Mouse (Mus musculus): ENCODE results near the gene Ms4a4c.
"Not testable (repeated sequence)": the region's sequence is repeated elsewhere in the genome, so short reads cannot be mapped to it uniquely, and the experiment has no call there.

Ms4a4c gene

DNA sequence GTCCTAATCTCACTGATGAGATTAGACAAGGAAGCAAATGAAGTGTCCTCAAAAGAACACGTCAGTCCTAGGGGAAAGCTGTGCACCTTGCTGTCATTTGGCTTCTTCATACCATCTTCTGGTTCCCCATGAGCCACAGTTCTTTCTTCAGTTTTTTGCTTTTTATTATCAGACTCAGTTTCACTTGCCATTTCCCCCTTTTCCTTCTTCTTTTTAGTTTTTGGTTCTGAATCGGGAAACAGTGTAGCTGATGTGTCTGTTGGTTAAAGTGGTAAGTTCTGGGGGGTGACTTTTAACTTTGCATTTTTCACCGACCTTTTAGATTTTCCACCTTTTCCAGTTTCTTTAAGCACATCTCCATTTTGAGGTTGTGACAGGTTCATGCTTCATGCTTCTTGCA, at the start of gene Ms4a4c:
Gene Ms4a4c (plus strand): TSS at position 244 of the 400 bp plus-strand sequence.
- no peak for DNase-seq

DNA sequence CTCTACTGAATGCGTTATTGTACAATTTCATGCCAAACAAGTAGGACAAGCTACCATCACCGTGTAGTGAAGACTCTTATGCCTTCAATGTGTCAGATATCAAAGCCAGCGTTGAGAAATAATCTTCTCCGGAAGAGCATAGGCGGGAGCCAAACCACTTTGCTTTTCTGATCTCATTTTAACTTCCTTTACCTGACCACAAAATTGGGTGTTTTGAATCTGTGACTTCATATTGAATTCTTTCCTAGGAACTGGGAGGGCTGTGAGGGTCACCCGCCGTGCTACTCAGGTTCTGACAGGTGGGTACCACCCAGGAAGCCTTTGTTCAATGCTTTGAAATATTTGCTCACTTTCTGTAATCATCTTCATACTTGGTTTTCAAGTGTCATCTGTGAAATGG, 48.8 kb upstream of the Ms4a4c start:
- DNase-seq = no peak

DNA sequence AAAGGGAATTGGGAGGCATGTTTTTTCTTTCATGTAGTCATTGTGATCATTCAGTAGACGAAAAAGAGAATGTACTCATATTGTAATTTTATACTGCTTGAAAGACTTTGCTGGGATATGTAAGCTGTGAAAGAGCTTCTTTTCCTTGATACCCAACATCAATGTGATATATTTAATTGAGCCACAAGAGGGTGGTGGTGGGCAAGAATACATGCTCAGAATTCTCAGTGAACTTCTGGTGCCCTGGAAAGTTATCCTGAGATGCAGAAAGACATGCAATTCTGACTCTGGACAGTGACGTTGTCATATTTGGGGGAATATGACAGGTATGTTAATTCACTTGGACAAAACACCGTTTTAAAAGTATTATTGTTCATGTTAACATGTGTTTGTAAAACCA, 44.5 kb upstream of the Ms4a4c start:
- DNase-seq = no peak

DNA sequence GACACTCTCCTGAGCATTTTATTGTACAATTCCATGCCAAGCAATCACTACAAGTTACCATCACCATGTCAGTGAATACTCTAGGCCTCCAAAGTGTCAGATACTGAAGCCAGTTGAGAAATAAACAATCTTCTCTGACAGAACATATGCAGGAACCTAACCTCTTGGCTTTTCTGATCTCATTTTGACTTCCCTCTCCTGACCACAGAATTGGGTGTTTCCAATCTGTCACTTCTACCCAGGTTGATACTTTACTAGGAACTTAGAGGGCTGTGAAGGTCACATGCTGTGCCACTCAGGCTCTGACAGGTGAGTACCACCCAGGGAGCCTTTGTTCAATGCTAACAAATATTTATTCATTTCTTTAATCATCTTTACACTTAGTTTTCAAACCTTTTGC, 42.6 kb upstream of the Ms4a4c start:
- no peak for DNase-seq

DNA sequence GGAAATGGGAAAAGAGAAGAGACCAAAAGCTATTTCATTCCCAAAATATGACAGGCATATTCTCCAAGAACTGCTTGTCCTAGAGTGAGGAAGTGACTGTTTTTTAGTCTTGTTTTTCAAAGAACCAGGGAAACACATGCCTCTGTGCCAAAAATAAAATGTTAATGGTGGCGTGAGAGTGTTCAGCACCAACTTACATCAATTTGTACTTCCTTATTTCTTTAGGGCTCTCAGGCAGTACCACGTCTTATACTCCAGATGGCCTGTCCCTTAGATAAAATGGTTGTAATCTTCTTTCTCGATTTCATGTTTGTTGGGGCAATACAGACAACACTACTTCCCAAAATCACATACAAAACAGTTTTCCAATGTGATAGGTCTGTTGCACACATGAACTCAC, 36.3 kb upstream of the Ms4a4c start:
- no peak for DNase-seq

DNA sequence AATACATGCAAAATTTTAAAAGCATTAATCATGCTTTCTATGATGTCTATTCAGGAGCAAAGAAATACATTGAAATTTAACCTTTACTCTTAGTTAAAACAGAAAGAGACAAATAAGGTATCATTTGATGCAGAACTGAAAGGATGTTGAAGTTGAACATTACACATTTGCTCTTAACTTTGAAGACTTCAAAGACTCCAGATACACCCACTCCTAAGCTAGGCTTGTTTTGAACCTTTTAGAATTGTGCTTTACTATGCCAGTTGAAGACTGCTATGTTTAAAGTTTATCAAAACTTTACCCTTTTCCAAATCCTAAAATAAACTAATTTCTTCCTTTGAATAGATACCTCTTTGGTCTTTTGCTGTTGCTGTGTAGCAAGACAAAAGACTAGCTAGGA, 33.4 kb upstream of the Ms4a4c start:
- no peak for DNase-seq

DNA sequence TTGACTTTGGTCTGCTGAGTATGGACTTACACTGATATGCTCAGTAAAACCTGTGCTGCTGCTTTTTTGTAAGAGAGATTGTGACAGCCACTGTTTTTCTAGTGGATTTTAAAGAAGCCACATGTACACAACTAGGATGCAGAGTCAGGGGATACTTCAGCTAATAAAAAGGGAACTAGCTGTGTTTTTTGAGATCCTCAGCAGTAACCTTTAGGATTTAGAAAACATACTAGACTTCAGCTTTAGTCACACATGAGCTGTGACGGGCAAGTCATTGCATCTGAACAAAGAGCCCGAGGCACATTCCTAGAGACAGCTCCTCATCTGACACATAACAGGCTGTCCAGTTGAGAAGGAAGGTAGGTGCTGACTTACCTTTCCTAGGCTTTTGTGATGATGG, 29.3 kb upstream of the Ms4a4c start, which contains the start of gene Ms4a4a:
Gene Ms4a4a (plus strand): TSS at position 251 of the 400 bp plus-strand sequence.
- DNase-seq = no peak

DNA sequence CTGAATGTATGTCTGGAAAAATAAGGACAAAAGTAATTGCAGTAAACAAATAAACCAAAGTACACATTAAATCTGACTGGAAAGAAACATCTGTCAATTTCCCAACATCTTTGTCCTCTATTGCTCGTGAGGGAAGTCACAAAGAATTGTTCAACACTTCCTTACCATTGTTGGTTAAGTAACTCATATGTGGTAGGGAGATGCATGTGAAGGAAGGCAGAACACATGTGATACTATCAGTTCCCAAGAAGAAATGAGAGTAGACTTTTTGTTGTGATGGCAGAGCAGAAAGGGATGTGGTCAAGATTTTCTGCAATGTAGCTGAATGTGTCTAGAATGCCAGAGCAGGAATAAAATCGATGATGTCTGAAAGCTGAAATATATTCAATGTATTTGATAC, 28.2 kb upstream of the Ms4a4c start:
- no peak for DNase-seq

DNA sequence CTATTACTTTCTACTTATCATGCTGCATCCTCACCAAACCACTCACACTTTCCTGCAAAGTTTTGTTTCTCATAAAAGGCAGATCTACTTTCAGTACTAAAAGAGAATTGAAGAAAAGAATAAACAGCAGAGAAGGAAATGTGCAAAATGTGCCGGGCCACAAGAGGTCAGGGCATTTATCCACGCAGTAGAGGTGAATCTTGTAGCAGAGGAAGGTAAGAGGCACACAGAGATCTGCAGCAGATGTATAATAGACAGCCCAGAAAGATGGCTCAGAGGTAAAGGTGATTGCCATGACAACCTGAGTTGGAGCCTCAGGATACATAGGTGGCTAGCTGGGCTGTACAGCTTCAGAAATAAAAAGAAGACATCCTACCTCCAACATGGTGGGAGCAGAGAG, 17.5 kb upstream of the Ms4a4c start:
- DNase-seq = no peak

DNA sequence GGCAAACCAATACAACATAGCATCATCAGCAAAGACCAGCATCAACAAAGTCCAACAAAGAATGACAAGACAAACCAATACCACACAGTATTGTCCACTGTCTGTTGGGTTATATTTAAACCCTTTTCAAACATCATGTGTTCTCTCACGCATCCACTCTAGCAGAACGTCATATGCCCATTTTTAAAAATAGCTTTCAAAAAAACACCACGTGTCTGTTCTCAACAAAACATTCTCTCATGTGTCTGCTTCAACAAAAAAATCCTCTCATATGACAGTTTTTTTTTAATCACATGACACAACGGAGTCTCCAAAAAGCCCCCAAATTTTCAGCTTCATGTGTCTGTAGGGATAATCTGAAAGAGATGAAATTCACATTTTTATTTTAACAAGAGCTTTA, 16.9 kb upstream of the Ms4a4c start:
- DNase-seq = no peak

DNA sequence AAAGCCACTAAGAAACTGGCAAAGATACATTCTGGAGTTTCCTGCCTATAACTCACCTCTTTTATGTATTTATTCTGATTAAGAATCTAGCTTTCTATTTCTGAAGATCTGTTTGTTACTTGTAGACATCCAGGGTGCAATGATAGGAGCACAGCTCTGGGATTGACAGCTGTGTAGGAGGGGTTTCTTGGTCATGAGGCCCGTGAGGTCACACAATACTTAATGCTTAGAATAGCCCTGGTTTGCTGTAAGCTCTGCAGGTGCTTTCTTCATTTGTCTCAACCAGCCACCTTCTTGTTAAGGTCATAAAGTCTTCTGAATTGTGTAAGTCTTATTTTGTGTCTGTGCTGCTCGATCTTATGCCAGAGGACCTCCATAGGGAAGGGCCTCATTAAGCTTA, 15.6 kb upstream of the Ms4a4c start:
- no peak for DNase-seq

DNA sequence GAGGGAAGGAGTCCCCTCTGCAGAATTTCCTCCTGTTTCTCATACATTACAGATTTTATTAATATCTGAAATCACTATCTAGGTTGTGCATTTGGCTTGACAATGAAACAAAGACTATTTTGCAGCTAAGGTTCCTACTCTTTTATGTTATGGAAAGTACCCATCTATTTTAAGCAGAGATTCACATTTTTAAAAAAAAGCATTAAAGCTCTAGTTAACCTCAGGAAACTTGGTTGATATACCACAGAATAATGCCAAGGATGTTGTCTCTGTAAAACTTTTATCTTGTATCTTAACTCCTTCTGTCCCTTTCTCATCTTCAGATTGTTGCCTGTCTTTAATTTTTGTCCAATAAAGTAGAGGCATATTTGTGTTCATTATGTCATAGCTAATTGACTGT, 8.8 kb upstream of the Ms4a4c start:
- DNase-seq = no peak

DNA sequence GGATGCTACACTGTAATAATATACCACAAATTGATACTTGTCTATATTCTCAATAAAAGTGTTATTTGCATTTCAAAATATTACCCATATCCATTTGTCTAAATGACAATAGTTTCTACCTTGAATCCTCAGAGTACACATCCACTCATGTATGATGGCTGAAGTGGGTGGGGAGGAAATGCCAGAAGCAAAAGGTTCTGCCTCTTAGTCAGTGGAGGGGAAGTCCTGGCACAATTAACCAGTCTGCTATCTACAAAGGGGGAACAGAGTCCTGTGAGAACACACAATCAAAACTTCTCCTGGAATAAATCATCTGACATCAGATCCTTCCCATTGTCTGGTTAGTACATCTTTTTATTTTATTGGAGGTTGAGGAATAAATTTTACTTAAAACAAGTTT, 2.9 kb downstream of the Ms4a4c start:
- DNase-seq = no peak

DNA sequence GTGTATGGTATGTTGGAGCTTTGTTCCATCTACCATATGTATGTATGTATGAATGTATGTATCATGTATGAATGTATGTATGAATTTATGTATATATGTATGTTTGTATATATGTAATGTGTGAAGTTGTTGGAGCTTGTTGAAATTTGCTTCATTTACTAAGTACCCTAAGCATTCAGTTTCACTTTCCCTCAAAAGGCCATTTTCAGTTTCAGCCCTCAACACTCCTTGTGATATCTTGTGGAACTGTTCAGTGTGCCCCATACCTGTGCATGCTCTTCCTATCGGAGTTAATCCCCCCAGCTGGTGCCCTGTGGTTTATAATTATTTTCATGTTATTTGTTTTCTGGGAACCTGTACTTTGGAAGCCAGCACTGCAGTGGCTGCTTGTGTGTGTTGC, 4.0 kb downstream of the Ms4a4c start:
- DNase-seq = no peak

DNA sequence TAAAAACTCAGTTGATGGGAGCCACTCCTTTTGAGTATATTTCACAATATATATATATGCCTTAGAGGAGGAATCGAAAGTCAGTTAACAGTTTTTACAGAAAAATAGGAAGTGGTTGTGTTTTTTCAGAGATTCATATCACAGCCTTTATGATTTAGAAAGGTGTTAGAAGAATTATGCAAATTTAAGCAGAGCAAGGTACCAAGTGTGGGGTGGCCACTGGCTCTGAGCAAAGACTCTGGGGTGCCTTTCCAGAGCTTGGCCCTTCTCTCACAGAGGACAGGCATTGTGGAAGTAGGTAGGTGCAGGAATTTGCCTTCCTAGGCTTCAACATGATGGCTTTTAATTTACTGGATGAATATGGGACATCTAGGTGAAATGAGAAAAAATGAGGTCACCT, 7.1 kb downstream of the Ms4a4c start:
- DNase-seq = no peak

DNA sequence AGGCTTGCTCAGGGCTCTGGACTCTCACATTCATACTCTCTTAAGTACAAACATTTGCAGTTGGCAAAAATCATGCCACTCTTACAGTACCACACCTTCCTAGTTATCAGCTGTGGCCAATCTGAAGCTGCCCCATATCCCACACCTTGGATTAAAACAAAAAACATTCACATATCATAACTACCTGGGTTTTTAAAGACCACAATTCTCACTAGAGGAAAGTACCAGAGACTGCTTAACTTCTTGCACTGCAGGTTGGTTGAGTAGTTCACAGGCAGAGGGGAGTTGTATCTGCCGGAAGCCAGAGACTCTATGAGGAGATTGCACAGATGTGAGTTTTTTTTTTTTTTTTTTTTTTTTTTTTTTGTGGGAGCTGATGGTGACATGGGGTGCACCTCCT, 9.5 kb downstream of the Ms4a4c start:
- no peak for DNase-seq

DNA sequence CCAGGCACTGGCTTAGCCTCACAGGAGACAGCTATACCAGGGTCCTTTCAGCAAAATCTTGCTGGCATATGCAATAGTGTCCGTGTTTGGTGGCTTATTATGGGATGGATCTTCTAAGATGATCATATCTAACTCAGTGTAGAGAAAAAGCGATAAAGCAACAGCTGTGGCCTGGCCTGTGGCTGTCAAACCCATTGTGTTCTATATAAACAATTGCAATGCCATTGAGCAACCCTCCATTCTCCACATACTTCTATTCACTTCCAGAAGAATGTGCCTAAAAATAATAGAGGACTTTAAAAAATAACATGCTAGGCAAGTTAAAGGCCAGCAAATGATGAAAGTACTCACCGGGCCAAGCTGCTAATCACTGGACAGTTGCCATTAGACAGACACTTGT, 11.0 kb downstream of the Ms4a4c start:
- DNase-seq = no peak

DNA sequence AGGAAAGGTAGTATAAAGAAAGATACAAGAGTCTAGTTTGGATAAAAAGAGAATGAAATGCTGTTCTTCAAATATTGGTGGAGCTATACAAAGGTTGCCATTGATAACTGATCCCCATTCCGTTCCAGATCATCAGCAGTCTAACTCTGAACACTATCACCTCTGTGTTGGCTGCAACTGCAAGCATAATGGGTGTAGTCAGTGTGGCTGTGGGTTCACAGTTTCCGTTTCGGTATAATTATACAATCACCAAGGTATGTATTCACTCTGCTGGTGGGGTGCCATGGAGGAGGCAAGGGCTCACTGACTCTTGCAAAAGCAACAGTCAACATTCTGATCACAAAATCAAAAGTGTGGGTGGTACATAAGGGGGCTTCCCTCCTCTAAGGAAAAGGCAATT, 14.3 kb downstream of the Ms4a4c start:
- not testable (repeated sequence) for DNase-seq

DNA sequence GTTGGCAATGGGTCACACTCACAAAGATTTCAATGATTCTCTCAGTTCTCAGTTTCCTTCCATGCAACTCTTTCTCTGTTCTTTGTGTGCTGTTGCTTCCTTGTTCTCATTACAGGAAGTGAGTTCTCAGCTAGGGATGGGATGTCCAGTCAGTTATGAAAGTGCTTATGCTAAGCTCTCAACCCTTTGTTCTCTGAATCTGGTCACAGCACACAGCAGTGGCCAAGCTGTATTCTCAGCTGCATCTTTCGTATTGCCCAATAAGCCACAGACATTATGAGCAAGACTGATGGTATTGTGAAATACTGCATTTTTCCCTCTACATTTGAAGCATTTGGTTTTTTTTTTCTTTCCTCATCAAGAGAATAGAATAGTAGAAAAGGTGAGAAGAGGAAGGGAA, 26.6 kb downstream of the Ms4a4c start:
- DNase-seq = not testable (repeated sequence)

DNA sequence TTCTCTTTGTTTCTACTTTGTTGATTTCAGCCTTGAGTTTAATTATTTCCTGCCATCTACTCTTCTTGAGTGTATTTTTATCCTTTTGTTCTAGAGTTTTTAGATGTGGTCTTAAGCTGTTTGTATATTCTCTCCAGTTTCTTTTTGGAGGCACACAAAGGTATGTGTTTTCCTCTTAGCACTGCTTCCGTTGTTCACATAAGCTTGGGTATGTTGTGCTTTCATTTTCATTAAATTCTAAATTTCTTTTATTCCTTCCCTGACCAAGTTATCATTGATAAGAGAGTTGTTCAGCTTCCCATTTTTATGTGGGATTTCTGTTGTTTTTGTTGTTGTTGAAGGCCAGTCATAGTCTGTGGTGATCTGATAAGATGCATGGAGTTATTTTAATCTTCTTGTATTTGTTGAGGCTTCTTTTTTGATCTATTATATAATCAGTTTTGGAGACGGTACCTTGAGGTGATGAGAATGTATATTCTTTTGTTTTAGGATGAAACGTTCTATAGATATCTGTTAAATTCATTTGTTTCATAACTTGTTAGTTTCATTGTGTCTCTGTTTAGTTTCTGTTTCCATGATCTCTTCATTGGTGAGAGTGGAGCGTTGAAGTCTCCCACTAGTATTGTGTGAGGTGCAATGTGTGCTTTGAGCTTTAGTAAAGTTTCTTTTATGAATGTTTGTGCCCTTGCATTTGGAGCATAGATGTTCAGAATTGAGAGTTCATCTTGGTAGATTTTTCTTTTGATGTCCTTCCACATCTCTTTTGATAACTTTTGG, 30.7 kb downstream of the Ms4a4c start:
- DNase-seq = no peak

DNA sequence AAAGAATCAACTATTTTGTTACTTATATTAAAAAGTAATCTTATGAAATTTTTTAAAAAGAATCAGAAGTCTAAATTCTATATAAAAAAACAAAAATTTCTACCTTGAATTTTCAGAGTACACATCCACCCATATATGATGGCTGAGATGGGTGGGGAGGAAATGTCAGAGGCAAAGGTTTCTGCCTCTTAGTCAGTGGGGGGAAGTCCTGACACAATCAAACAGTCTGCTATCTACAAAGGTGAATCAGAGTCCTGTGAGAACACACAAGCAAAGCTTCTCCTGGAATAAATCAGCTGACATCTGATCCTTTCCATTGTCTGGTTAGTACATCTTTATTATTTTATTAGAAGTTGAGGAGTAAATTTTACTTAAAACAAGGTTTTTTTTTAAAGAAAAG, 38.8 kb downstream of the Ms4a4c start, which contains the start of gene Ms4a4b:
Gene Ms4a4b (plus strand): TSS at position 216 of the 400 bp plus-strand sequence.
- no peak for DNase-seq

DNA sequence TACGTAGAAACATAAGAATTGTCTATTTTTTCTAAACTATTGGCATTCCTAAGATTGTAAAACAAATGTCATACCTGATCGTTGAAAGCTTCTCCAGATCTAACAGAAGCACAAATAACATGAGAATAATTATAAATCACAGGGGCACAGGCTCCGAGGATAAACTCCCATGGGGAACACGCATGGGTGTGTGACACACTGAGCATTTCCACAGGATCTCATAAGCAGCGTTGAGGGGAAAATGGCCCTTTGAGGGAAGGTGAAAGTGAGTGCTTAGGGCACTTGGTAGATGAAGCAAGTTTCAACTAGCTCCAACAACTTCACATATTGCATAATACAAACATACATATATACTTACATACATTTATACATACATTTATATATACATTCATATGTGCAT, 39.4 kb downstream of the Ms4a4c start:
- DNase-seq = no peak

DNA sequence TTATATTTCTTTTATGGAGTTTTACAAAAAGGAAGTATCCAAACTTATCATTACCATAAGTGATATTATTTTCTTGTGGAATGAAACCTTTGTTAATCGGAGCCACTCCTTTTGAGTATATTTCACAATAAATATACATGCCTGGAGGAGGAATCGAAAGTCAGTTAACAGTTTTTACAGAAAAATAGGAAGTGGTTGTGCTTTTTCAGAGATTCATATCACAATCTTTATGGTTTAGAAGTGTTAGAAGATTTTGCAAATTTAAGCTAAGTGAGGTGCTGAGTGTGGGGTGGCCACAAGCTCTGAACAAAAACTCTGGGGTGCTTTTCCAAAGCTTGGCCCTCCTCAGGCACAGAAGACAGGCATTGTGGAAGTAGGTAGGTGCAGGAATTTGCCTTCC, 42.7 kb downstream of the Ms4a4c start:
- DNase-seq = no peak

DNA sequence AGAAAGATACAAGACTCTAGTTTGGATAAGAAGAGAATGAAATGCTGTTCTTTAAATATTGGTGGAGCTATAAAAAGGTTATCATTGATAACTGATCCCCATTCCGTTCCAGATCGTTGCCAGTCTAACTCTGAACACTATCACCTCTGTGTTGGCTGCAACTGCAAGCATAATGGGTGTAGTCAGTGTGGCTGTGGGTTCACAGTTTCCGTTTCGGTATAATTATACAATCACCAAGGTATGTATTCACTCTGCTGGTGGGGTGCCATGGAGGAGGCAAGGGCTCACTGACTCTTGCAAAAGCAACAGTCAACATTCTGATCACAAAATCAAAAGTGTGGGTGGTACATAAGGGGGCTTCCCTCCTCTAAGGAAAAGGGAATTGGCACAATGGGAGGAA, 54.5 kb downstream of the Ms4a4c start:
- not testable (repeated sequence) for DNase-seq

DNA sequence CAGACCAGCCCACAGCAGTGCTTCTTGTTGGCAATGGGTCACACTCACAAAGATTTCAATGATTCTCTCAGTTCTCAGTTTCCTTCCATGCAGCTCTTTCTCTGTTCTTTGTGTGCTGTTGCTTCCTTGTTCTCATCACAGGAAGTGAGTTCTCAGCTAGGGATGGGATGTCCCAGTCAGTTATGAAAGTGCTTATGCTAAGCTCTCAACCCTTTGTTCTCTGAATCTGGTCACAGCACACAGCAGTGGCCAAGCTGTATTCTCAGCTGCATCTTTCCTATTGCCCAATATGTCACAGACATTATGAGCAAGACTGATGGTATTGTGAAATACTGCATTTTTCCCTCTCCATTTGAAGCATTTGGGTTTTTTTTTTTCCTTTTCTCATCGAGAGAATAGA, 60.2 kb downstream of the Ms4a4c start:
- DNase-seq = not testable (repeated sequence)
